Mouse (Mus musculus): Measurements from ENCODE around the gene Pdik1l. TPM values are rescaled to one million over a fixed set of nuclear protein-coding genes. Genes with fewer than 3 reads are reported as not detected.
"Not testable (repeated sequence)": the region's sequence is repeated elsewhere in the genome, so short reads cannot be mapped to it uniquely, and the experiment has no call there.

The Pdik1l gene
- polyA plus RNA-seq, 1 experiment from 2014 or later: 38.5 TPM

DNA sequence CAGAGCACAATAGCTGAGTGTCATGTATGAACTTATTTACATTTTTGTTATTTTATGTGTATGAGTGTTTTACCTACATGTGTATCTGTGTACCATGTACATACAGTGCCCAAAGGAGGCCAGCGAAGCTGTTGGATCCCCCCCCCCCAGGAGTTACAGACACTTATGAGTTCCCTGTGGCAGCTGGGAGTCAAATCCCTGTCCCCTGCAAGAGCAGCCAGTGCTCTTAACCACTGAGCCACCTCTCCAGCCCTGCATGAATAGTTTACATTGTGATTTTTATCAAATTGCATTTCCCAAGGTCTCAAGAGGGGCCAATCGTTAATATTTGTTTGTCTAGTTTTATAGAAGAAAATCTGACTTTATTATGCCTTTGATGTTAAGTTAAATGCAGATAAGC is 19.3 kb upstream of the Pdik1l start:
- Histone ChIP-seq H3K4me1 (replicated peaks; ENCODE audit: control insufficient read depth, insufficient read depth, low read length) (peaks cover 8% of the 10 kb centered on the region), H3K4me2 (replicated peaks) (no peak overlapping the region), H3K9me3 (ENCODE audit: control insufficient read depth, low read length) (no peaks in the 10 kb centered on the region), H3K27ac (no peak overlapping the region), H3K27me3 (ENCODE audit: control insufficient read depth, insufficient read depth, low read length) (no peaks in the 10 kb centered on the region), H3K36me3 (replicated peaks; ENCODE audit: control insufficient read depth, insufficient read depth) (no peaks in the 10 kb centered on the region), H3K4me3 (replicated peaks; ENCODE audit: low read length) (no peak overlapping the region), H3K9ac (no peak overlapping the region)
- no peak for DNase-seq (ENCODE audit: low spot score)
- WGBS: 80% methylated on average over 2 of the region's 2 CpGs
- no peak for ATAC-seq (ENCODE audit: low FRiP score)

DNA sequence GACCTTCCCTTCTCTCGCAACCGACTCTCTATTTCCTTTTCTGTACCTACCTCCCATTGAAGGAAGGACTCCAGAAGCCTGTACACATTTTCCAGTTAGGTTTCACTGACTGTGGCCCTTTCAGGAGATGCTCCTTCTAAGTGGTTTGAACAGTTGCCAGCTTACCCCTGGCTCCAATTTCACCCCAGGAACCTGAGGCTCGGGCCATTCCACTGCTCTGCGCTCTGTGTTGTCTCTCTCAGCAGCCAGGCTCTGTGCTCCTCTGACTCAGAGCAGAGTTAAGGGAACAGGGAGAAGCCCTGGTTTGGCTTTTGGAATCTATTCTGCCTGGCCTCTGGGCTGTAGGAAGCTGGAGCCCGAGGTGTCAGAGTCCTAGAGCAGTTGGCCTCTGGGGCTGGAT is 14.4 kb upstream of the Pdik1l start:
- DNase-seq (ENCODE audit: low spot score) (no peak), ATAC-seq (ENCODE audit: low FRiP score) (no peak)
- WGBS: 94% methylated on average over 5 of the region's 5 CpGs

DNA sequence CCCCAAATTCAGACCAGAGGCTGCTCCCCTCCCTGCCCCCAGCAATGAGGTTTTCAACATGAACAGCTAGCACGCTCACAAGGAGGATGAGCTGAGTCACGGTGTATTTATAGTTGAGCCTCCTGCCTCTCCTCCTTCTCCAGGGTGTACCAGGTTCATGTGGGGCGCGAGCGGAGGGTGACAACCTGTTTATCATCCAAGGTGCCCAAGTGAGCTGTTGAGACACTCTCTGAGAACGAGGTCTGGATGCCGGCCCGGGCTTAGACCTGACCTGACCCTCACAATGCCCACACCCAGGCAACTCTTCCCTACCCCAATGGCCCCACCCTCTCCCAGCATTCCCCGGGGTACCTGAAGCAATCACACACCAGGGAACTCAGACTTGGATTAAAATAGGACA is 12.6 kb upstream of the Pdik1l start:
- Histone ChIP-seq H3K4me1 (replicated peaks; ENCODE audit: control insufficient read depth, insufficient read depth, low read length) (no peaks in the 10 kb centered on the region), H3K27ac (no peak overlapping the region), H3K27me3 (ENCODE audit: control insufficient read depth, insufficient read depth, low read length) (no peaks in the 10 kb centered on the region), H3K4me2 (replicated peaks) (no peak overlapping the region), H3K36me3 (replicated peaks; ENCODE audit: control insufficient read depth, insufficient read depth) (no peaks in the 10 kb centered on the region), H3K4me3 (replicated peaks; ENCODE audit: low read length) (no peak overlapping the region), H3K9ac (no peak overlapping the region), H3K9me3 (ENCODE audit: control insufficient read depth, low read length) (0 out of 2 replicates have a peak, but pooled peaks cover 3% of the 10 kb centered on the region)
- WGBS: 81% methylated on average over 9 of the region's 9 CpGs
- ATAC-seq (ENCODE audit: low FRiP score) (no peak), DNase-seq (ENCODE audit: low spot score) (no peak)

More for the DNA sequence above, 14.4 kb upstream of the Pdik1l start:
- H3K9me3 ChIP-seq (ENCODE audit: control insufficient read depth, low read length): no peaks in the 10 kb centered on the region
- H3K4me2 ChIP-seq (replicated peaks): no peak overlapping the region
- no peak overlapping the region for H3K4me3 ChIP-seq (replicated peaks; ENCODE audit: low read length)
- H3K4me1 ChIP-seq (replicated peaks; ENCODE audit: control insufficient read depth, insufficient read depth, low read length): no peaks in the 10 kb centered on the region
- no peaks in the 10 kb centered on the region for H3K27me3 ChIP-seq (ENCODE audit: control insufficient read depth, insufficient read depth, low read length)
- H3K27ac ChIP-seq: no peak overlapping the region
- H3K9ac ChIP-seq: no peak overlapping the region
- no peaks in the 10 kb centered on the region for H3K36me3 ChIP-seq (replicated peaks; ENCODE audit: control insufficient read depth, insufficient read depth)

DNA sequence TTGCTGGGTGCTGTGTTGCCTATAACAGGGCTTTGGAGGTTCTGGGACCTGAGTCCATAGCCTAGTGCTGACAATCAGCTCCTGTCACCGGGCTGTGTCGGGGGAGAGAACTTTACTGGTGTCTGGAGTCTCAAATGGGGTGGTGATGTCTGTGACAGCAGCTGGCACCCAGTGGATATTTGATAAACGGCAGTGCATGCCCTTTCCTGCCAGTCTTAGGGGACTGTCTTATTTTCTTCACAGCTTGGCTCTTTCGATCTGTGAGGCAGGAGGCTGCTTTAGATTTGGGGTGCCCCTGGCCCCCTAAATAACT is 11.8 kb upstream of the Pdik1l start:
- ATAC-seq (ENCODE audit: low FRiP score) (no peak), DNase-seq (ENCODE audit: low spot score) (no peak)
- WGBS: 66% methylated on average over 4 of the region's 4 CpGs
- no peaks in the 10 kb centered on the region for H3K36me3 ChIP-seq (replicated peaks; ENCODE audit: control insufficient read depth, insufficient read depth)
- 0 out of 2 replicates have a peak, but pooled peaks cover 3% of the 10 kb centered on the region for H3K9me3 ChIP-seq (ENCODE audit: control insufficient read depth, low read length)
- H3K4me3 ChIP-seq (replicated peaks; ENCODE audit: low read length): no peak overlapping the region
- no peak overlapping the region for H3K9ac ChIP-seq
- no peaks in the 10 kb centered on the region for H3K27me3 ChIP-seq (ENCODE audit: control insufficient read depth, insufficient read depth, low read length)
- H3K4me2 ChIP-seq (replicated peaks): no peak overlapping the region
- H3K4me1 ChIP-seq (replicated peaks; ENCODE audit: control insufficient read depth, insufficient read depth, low read length): no peaks in the 10 kb centered on the region
- H3K27ac ChIP-seq: no peak overlapping the region

DNA sequence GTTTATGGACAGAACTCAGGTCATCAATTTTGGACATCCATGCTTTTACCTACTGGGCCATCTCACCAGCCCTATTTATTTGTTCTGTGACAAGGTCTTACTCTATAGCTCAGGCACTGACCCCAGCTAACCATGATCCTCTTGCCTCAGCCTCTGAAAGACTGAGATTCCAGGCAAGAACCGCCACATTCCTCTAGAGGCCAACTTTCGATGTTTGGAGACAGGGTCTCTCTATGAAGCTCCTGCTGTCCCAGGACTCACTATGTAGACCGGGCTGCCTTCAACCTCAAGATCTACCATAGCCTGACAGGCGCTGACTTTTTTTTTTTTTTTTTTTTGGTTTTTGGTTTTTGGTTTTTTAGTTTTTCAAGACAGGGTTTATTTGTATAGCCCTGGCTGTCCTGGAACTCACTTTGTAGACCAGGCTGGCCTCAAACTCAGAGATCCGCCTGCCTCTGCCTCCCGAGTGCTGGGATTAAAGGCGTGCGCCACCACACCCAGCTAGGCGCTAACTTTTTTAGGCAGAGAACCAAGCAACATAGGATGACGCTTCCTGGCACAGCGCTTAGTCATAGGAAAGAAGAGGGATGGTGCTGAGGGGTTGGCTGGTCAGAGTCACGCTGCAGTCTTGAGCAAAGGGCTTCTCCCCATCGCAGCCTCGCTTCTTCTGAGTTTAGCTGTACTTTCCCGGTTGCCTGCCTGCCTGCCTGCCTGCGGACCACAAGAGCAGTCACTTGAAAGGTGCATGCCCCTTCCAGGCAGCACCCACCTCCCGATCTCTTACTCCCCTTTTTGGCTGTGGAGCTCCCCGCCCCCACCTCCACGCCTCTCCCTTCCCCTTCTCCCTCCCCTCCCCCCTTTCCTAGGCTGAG is 11.2 kb upstream of the Pdik1l start:
- ATAC-seq (ENCODE audit: low FRiP score) (no peak), DNase-seq (ENCODE audit: low spot score) (no peak)
- Histone ChIP-seq H3K27me3 (ENCODE audit: control insufficient read depth, insufficient read depth, low read length) (no peaks in the 10 kb centered on the region), H3K36me3 (replicated peaks; ENCODE audit: control insufficient read depth, insufficient read depth) (no peaks in the 10 kb centered on the region), H3K9me3 (ENCODE audit: control insufficient read depth, low read length) (0 out of 2 replicates have a peak, but pooled peaks cover 3% of the 10 kb centered on the region), H3K9ac (no peak overlapping the region), H3K4me1 (replicated peaks; ENCODE audit: control insufficient read depth, insufficient read depth, low read length) (no peaks in the 10 kb centered on the region), H3K27ac (no peak overlapping the region), H3K4me3 (replicated peaks; ENCODE audit: low read length) (no peak overlapping the region), H3K4me2 (replicated peaks) (no peak overlapping the region)
- 76% methylated on average over 19 of the region's 19 CpGs for WGBS

DNA sequence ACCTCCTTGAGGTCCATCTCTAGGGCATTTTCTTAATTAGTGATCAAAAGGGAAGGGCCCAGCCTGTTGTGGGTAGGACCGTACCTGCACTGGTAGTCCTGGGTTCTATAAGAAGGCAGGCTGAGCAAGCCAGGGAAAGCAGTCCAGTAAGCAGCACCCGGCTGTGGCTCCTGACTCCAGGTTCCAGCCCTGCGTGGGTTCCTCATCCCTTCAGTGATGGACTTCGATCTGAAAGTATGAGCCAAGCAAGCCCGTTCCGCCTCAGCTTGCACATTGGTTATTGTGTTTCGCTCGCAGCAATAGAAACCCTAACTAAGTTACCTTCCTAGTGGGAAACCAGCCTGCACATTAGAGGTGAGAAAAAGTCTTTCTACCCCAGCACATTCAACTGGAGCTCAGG is 9.7 kb upstream of the Pdik1l start:
- Histone ChIP-seq H3K27ac (no peak overlapping the region), H3K27me3 (ENCODE audit: control insufficient read depth, insufficient read depth, low read length) (no peaks in the 10 kb centered on the region), H3K4me3 (replicated peaks; ENCODE audit: low read length) (no peak overlapping the region), H3K9ac (no peak overlapping the region), H3K36me3 (replicated peaks; ENCODE audit: control insufficient read depth, insufficient read depth) (no peaks in the 10 kb centered on the region), H3K4me1 (replicated peaks; ENCODE audit: control insufficient read depth, insufficient read depth, low read length) (no peaks in the 10 kb centered on the region), H3K9me3 (ENCODE audit: control insufficient read depth, low read length) (0 out of 2 replicates have a peak, but pooled peaks cover 3% of the 10 kb centered on the region), H3K4me2 (replicated peaks) (no peak overlapping the region)
- WGBS: 92% methylated on average over 8 of the region's 8 CpGs
- no peak for ATAC-seq (ENCODE audit: low FRiP score)
- DNase-seq (ENCODE audit: low spot score): no peak

DNA sequence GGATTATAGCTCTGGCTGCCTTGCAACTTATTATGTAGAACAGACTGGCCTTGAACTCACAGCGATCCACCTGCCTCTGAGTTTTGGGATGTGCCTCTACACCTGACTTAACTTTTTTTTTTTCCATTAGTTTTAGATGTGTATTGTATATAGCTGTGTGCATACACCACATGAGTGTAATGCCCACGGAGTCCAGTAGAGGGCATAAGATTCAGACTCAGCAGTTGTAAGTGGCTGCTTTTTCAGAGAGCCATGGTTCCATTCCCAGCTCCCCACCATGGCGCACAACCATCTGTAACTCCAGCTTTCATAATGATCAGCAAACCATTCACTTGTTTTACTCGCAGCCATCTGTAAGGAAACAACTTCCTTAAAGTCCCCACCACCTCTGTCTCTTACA is 8.8 kb upstream of the Pdik1l start:
- no peaks in the 10 kb centered on the region for H3K36me3 ChIP-seq (replicated peaks; ENCODE audit: control insufficient read depth, insufficient read depth)
- ATAC-seq (ENCODE audit: low FRiP score) (no peak), DNase-seq (ENCODE audit: low spot score) (no peak)
- H3K9ac ChIP-seq: no peak overlapping the region
- no peak overlapping the region for H3K27ac ChIP-seq
- 0 out of 2 replicates have a peak, but pooled peaks cover 3% of the 10 kb centered on the region for H3K9me3 ChIP-seq (ENCODE audit: control insufficient read depth, low read length)
- no peak overlapping the region for H3K4me2 ChIP-seq (replicated peaks)
- no peaks in the 10 kb centered on the region for H3K27me3 ChIP-seq (ENCODE audit: control insufficient read depth, insufficient read depth, low read length)
- H3K4me3 ChIP-seq (replicated peaks; ENCODE audit: low read length): no peak overlapping the region
- H3K4me1 ChIP-seq (replicated peaks; ENCODE audit: control insufficient read depth, insufficient read depth, low read length): no peaks in the 10 kb centered on the region
- WGBS: 88% methylated on average over 4 of the region's 4 CpGs

DNA sequence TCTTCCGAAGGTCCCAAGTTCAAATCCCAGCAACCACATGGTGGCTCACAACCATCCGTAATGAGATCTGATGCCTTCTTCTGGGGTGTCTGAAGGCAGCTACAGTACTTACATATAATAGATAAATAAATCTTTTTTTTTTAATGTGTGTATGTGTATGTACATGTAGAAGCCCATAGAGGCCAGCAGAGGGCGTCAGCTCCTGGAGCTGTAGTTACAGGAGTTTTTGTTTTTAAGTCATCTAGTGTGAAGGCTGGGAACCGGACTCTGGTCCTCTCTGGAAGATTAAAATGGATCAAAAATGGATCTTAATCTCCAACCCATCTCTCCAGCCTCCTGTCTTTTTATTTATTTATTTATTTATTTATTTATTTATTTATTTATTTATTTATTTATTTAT is 8.4 kb upstream of the Pdik1l start:
- not testable (repeated sequence) for ATAC-seq (ENCODE audit: low FRiP score); H3K4me2 ChIP-seq (replicated peaks); H3K4me3 ChIP-seq (replicated peaks; ENCODE audit: low read length); H3K27ac ChIP-seq; H3K27me3 ChIP-seq (ENCODE audit: control insufficient read depth, insufficient read depth, low read length); DNase-seq (ENCODE audit: low spot score); H3K9ac ChIP-seq; H3K9me3 ChIP-seq (ENCODE audit: control insufficient read depth, low read length); H3K4me1 ChIP-seq (replicated peaks; ENCODE audit: control insufficient read depth, insufficient read depth, low read length); H3K36me3 ChIP-seq (replicated peaks; ENCODE audit: control insufficient read depth, insufficient read depth)
- WGBS: 85% methylated on average over 4 of the region's 4 CpGs

DNA sequence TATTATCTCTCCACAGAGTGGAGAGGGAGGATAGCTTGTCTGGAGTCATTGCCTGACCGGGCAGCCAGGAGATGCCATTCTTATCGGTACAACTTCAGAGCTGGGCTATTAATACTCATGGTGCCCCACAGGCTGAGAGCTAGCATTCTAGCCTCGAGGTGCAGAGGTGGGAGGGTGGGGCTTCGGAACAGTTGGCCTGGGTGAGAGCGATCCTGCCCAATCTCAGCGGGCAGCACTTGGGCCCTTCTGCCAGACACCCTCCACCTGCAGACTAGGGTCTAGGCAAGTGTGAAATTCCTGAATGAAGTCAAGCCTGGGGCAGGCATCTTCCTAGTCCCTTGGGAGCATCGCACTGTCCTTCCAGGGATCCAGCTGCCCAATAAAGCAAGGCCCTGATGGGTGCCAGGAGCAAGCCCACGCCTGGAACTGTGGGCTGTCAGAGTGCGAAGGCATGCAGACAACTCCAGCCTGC is 6.0 kb upstream of the Pdik1l start:
- WGBS: 72% methylated on average over 9 of the region's 9 CpGs
- Histone ChIP-seq H3K4me3 (replicated peaks; ENCODE audit: low read length) (no peak overlapping the region), H3K9ac (no peak overlapping the region), H3K36me3 (replicated peaks; ENCODE audit: control insufficient read depth, insufficient read depth) (no peaks in the 10 kb centered on the region), H3K27ac (no peak overlapping the region), H3K27me3 (ENCODE audit: control insufficient read depth, insufficient read depth, low read length) (no peaks in the 10 kb centered on the region), H3K9me3 (ENCODE audit: control insufficient read depth, low read length) (0 out of 2 replicates have a peak, but pooled peaks cover 3% of the 10 kb centered on the region), H3K4me1 (replicated peaks; ENCODE audit: control insufficient read depth, insufficient read depth, low read length) (peaks cover 2% of the 10 kb centered on the region), H3K4me2 (replicated peaks) (no peak overlapping the region)
- DNase-seq (ENCODE audit: low spot score) (no peak), ATAC-seq (ENCODE audit: low FRiP score) (no peak)

Measured in hindbrain, embryonic 14.5 days (tissue).